Mouse (Mus musculus): ENCODE results near the gene Trpc1. TPM values are rescaled to one million over a fixed set of nuclear protein-coding genes. Genes with fewer than 3 reads are reported as not detected.

Trpc1 gene
- polyA plus RNA-seq, 1 experiment, result 0.30 TPM

GRCm38 (mm10) chr9:95688064-95688463 lies 62.1 kb downstream of the Trpc1 start:
- H3K36me3 ChIP-seq (ENCODE audit: control insufficient read depth, insufficient read depth), result peaks cover 38% of the 10 kb centered on the region
- H3ac ChIP-seq (ENCODE audit: control insufficient read depth, insufficient read length, low read depth), result no peak overlapping the region
- no peaks in the 10 kb centered on the region for H3K79me3 ChIP-seq (ENCODE audit: low read depth)
- no peaks in the 10 kb centered on the region for H3K27me3 ChIP-seq (ENCODE audit: control insufficient read depth, insufficient read depth, insufficient read length)
- H3K79me2 ChIP-seq (ENCODE audit: control insufficient read depth, insufficient read depth), result no peaks in the 10 kb centered on the region
- no peak overlapping the region for H3K4me3 ChIP-seq (ENCODE audit: insufficient read depth, poor library complexity, severe bottlenecking)
- TF ChIP-seq CTCF (IDR thresholded peaks at IDR 0.05; ENCODE audit: control insufficient read depth, insufficient read depth, insufficient read length), result peak; percentile 75
- TF ChIP-seq MAX (IDR thresholded peaks at IDR 0.05), result no peak

GRCm38 (mm10) chr9:95685660-95686440 lies 64.3 kb downstream of the Trpc1 start:
- Histone ChIP-seq H3K36me3 (ENCODE audit: control insufficient read depth, insufficient read depth) (peaks cover 40% of the 10 kb centered on the region), H3K79me2 (ENCODE audit: control insufficient read depth, insufficient read depth) (no peaks in the 10 kb centered on the region), H3K79me3 (ENCODE audit: low read depth) (no peaks in the 10 kb centered on the region), H3K27me3 (ENCODE audit: control insufficient read depth, insufficient read depth, insufficient read length) (no peaks in the 10 kb centered on the region), H3K4me3 (ENCODE audit: insufficient read depth, poor library complexity, severe bottlenecking) (no peak overlapping the region), H3ac (ENCODE audit: control insufficient read depth, insufficient read length, low read depth) (no peak overlapping the region)
- TF ChIP-seq USF1 (IDR thresholded peaks at IDR 0.05; ENCODE audit: low read depth), result no peak
- no peak for TF ChIP-seq MYOG (IDR thresholded peaks at IDR 0.05; ENCODE audit: control insufficient read depth, extremely low read depth, insufficient read length)
- TF ChIP-seq FOSL1 (IDR thresholded peaks at IDR 0.05; ENCODE audit: insufficient read depth, low read length, poor library complexity, severe bottlenecking), result no peak
- no peak for TF ChIP-seq CEBPB (IDR thresholded peaks at IDR 0.05; ENCODE audit: low read depth)
- no peak for TF ChIP-seq MYOD1 (IDR thresholded peaks at IDR 0.05; ENCODE audit: control insufficient read depth, insufficient read length, low read depth)
- no peak for TF ChIP-seq CTCF (IDR thresholded peaks at IDR 0.05; ENCODE audit: control insufficient read depth, insufficient read depth, insufficient read length)
- TF ChIP-seq MAX (IDR thresholded peaks at IDR 0.05), result no peak

GRCm38 (mm10) chr9:95680691-95681090 lies 69.5 kb downstream of the Trpc1 start:
- no peak for TF ChIP-seq MYOG (IDR thresholded peaks at IDR 0.05; ENCODE audit: control insufficient read depth, extremely low read depth, insufficient read length)
- no peak for TF ChIP-seq USF1 (IDR thresholded peaks at IDR 0.05; ENCODE audit: low read depth)
- no peak for TF ChIP-seq MAX (IDR thresholded peaks at IDR 0.05)
- no peak for TF ChIP-seq CEBPB (IDR thresholded peaks at IDR 0.05; ENCODE audit: low read depth)
- TF ChIP-seq MYOD1 (IDR thresholded peaks at IDR 0.05; ENCODE audit: control insufficient read depth, insufficient read length, low read depth), result no peak
- TF ChIP-seq FOSL1 (IDR thresholded peaks at IDR 0.05; ENCODE audit: insufficient read depth, low read length, poor library complexity, severe bottlenecking), result no peak
- no peak for TF ChIP-seq CTCF (IDR thresholded peaks at IDR 0.05; ENCODE audit: control insufficient read depth, insufficient read depth, insufficient read length)
- no peak overlapping the region for H3K4me3 ChIP-seq (ENCODE audit: insufficient read depth, poor library complexity, severe bottlenecking)
- no peak overlapping the region for H3ac ChIP-seq (ENCODE audit: control insufficient read depth, insufficient read length, low read depth)
- H3K79me3 ChIP-seq (ENCODE audit: low read depth), result no peaks in the 10 kb centered on the region
- H3K36me3 ChIP-seq (ENCODE audit: control insufficient read depth, insufficient read depth), result peaks cover 38% of the 10 kb centered on the region
- H3K79me2 ChIP-seq (ENCODE audit: control insufficient read depth, insufficient read depth), result no peaks in the 10 kb centered on the region
- no peaks in the 10 kb centered on the region for H3K27me3 ChIP-seq (ENCODE audit: control insufficient read depth, insufficient read depth, insufficient read length)

- TF ChIP-seq CEBPB (IDR thresholded peaks at IDR 0.05; ENCODE audit: low read depth) (no peak), CTCF (IDR thresholded peaks at IDR 0.05; ENCODE audit: control insufficient read depth, insufficient read depth, insufficient read length) (no peak), USF1 (IDR thresholded peaks at IDR 0.05; ENCODE audit: low read depth) (no peak)
- Histone ChIP-seq H3K79me3 (ENCODE audit: low read depth) (no peaks in the 10 kb centered on the region), H3ac (ENCODE audit: control insufficient read depth, insufficient read length, low read depth) (no peak overlapping the region), H3K36me3 (ENCODE audit: control insufficient read depth, insufficient read depth) (peaks cover 39% of the 10 kb centered on the region), H3K4me3 (ENCODE audit: insufficient read depth, poor library complexity, severe bottlenecking) (no peak overlapping the region), H3K27me3 (ENCODE audit: control insufficient read depth, insufficient read depth, insufficient read length) (no peaks in the 10 kb centered on the region), H3K79me2 (ENCODE audit: control insufficient read depth, insufficient read depth) (no peaks in the 10 kb centered on the region)
Observed at GRCm38 (mm10) chr9:95679966-95680365, 70.2 kb downstream of the Trpc1 start.

GRCm38 (mm10) chr9:95676021-95676420 lies 74.2 kb downstream of the Trpc1 start:
- H3K79me2 ChIP-seq (ENCODE audit: control insufficient read depth, insufficient read depth), result no peaks in the 10 kb centered on the region
- no peaks in the 10 kb centered on the region for H3K27me3 ChIP-seq (ENCODE audit: control insufficient read depth, insufficient read depth, insufficient read length)
- no peak overlapping the region for H3K4me3 ChIP-seq (ENCODE audit: insufficient read depth, poor library complexity, severe bottlenecking)
- no peak overlapping the region for H3ac ChIP-seq (ENCODE audit: control insufficient read depth, insufficient read length, low read depth)
- peaks cover 52% of the 10 kb centered on the region for H3K36me3 ChIP-seq (ENCODE audit: control insufficient read depth, insufficient read depth)
- no peaks in the 10 kb centered on the region for H3K79me3 ChIP-seq (ENCODE audit: low read depth)
- TF ChIP-seq MYOG (IDR thresholded peaks at IDR 0.05; ENCODE audit: control insufficient read depth, extremely low read depth, insufficient read length), result no peak
- no peak for TF ChIP-seq MYOD1 (IDR thresholded peaks at IDR 0.05; ENCODE audit: control insufficient read depth, insufficient read length, low read depth)
- TF ChIP-seq USF1 (IDR thresholded peaks at IDR 0.05; ENCODE audit: low read depth), result no peak
- TF ChIP-seq CTCF (IDR thresholded peaks at IDR 0.05; ENCODE audit: control insufficient read depth, insufficient read depth, insufficient read length), result no peak
- TF ChIP-seq FOSL1 (IDR thresholded peaks at IDR 0.05; ENCODE audit: insufficient read depth, low read length, poor library complexity, severe bottlenecking), result no peak
- TF ChIP-seq CEBPB (IDR thresholded peaks at IDR 0.05; ENCODE audit: low read depth), result no peak
- no peak for TF ChIP-seq MAX (IDR thresholded peaks at IDR 0.05)

- Histone ChIP-seq H3K79me2 (ENCODE audit: control insufficient read depth, insufficient read depth) (no peaks in the 10 kb centered on the region), H3K36me3 (ENCODE audit: control insufficient read depth, insufficient read depth) (peaks cover 58% of the 10 kb centered on the region), H3K79me3 (ENCODE audit: low read depth) (no peaks in the 10 kb centered on the region), H3K4me3 (ENCODE audit: insufficient read depth, poor library complexity, severe bottlenecking) (no peak overlapping the region), H3ac (ENCODE audit: control insufficient read depth, insufficient read length, low read depth) (no peak overlapping the region), H3K27me3 (ENCODE audit: control insufficient read depth, insufficient read depth, insufficient read length) (no peaks in the 10 kb centered on the region)
- TF ChIP-seq CEBPB (IDR thresholded peaks at IDR 0.05; ENCODE audit: low read depth) (no peak), MYOG (IDR thresholded peaks at IDR 0.05; ENCODE audit: control insufficient read depth, extremely low read depth, insufficient read length) (no peak), MAX (IDR thresholded peaks at IDR 0.05) (no peak), MYOD1 (IDR thresholded peaks at IDR 0.05; ENCODE audit: control insufficient read depth, insufficient read length, low read depth) (no peak), FOSL1 (IDR thresholded peaks at IDR 0.05; ENCODE audit: insufficient read depth, low read length, poor library complexity, severe bottlenecking) (no peak)
Observed at GRCm38 (mm10) chr9:95675064-95675699, 75.0 kb downstream of the Trpc1 start.
